Mouse (Mus musculus) E14TG2a.4 (cell line): Measurements from ENCODE around the gene Mn1.

Experiments used
- CTCF ChIP-seq: conservative IDR thresholded peaks from 2 replicates; pipeline ENCODE4 v1.5.1; 2014; ENCODE audit warnings: low read length
- POU5F1 ChIP-seq: IDR thresholded peaks from 2 replicates; pipeline ENCODE4 v1.6.1; 2014; ENCODE audit warnings: low read length, borderline replicate concordance

DNA sequence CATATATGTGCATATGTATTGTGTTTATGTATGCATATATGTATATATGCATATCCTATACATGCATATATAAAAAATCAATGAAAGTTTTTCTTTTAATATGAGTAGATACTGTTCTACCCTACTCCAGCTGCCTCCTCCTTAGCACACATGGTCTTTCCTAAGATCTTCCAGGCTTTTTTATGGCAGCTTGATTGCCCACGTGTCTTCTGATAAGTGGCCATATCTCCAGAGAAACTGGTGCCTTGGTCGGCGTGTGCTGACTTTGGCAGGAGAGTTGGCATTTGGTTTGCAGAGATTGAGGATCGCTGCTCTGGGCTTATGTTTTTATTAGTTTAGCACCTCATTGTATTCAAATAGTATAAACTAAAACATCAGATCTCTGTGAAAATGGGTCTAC lies 68.7 kb downstream of the Mn1 start:
- TF ChIP-seq CTCF: no peak
- no peak for TF ChIP-seq POU5F1
